ENCODE assay signal across 8 mouse cellular contexts in genomic region chr9:37255149-37255888, GRCm38 (mm10). TPM values are rescaled to one million over a fixed set of nuclear protein-coding genes. Genes with fewer than 3 reads are reported as not detected.
DNase-seq lines count a peak whose midpoint lies in the region; ATAC-seq lines count a peak whose summit lies in the region.

TSS of gene Slc37a2 (minus strand) at chr9:37255738.

- peak within 1 kb of the TSS; percentile 44 for H3K4me3 ChIP-seq in intestine, embryonic 14.5 days (ENCODE audit: low read depth, low read length)

- no peaks in the 10 kb centered on the region for H3K36me3 ChIP-seq in intestine, embryonic 14.5 days (ENCODE audit: control insufficient read depth, insufficient read depth, low read length)

- peaks cover 5% of the 10 kb centered on the region; the same call in 1 of the 2 replicates for H3K27me3 ChIP-seq in intestine, embryonic 14.5 days (replicated peaks; ENCODE audit: control insufficient read depth, insufficient read depth, low read length)

- peak within 1 kb of the TSS; percentile 87 for H3K4me2 ChIP-seq in intestine, embryonic 14.5 days (ENCODE audit: low read length)

- ATAC-seq in activated CD4-positive, CD25-positive, alpha-beta regulatory T cell, adult 4 months = peak; percentile 91
- ATAC-seq in intestine, embryonic 14.5 days (replicated peaks; ENCODE audit: low FRiP score, low TSS enrichment, low read depth) = peak; percentile 72
- ATAC-seq in megakaryocyte progenitor cell, adult 5-6 weeks (replicated peaks; ENCODE audit: poor library complexity) = peak; percentile 72
- ATAC-seq in erythroid progenitor cell, adult 5-6 weeks (replicated peaks; ENCODE audit: low FRiP score, poor library complexity, severe bottlenecking) = no peak

- intact Hi-C loops in gastrocnemius, postnatal 36 days (cut with DNase I) = no loop called here
- intact Hi-C loops in left cerebral cortex, postnatal 14 days (cut with DNase I) = loop anchor here (5.0 kb wide), 1 partner anchor 72 kb away; no protein-coding TSS in a partner anchor

- H3K27ac ChIP-seq in intestine, embryonic 14.5 days (ENCODE audit: low read depth) = no peak within 1 kb of the TSS

- H3K9ac ChIP-seq in intestine, embryonic 14.5 days (ENCODE audit: low read length) = peak within 1 kb of the TSS; percentile 39

- no peaks in the 10 kb centered on the region for H3K9me3 ChIP-seq in intestine, embryonic 14.5 days (ENCODE audit: control insufficient read depth, low read length)

- no peaks in the 10 kb centered on the region; the same call in 1 of the 2 replicates for H3K4me1 ChIP-seq in intestine, embryonic 14.5 days (replicated peaks; ENCODE audit: control insufficient read depth, insufficient read depth, low read length)

- WGBS in intestine, embryonic 14.5 days = 2% methylated on average over 38 of the region's 38 CpGs

- peak; percentile 83 for DNase-seq in embryo, embryonic 10 days (ENCODE audit: low spot score)
- peak; percentile 48 to 51 for DNase-seq in gastrocnemius, postnatal 36 days
- DNase-seq in intestine, embryonic 14.5 days (ENCODE audit: low spot score) = peak; percentile 77
- peak; percentile 82 to 85 for DNase-seq in left cerebral cortex, postnatal 14 days (ENCODE audit: low spot score in 2 of 2)
- peak; percentile 69 for DNase-seq in right cerebral cortex, postnatal 4 days

RNA-seq across cellular contexts. Expression of gene Slc37a2, which starts in this region (rescaled TPM):
- polyA plus RNA-seq in activated CD4-positive, CD25-positive, alpha-beta regulatory T cell, adult 4 months (2017; shearing (Covaris generic)) = 1 to 10 TPM; 1.4 to 1.7 TPM
- under 1 TPM; 0.64 to 0.79 TPM for total RNA-seq in gastrocnemius, postnatal 36 days (2021)
- 1.0 and 1.5 TPM in 2 replicates for polyA plus RNA-seq in intestine, embryonic 14.5 days (2014; fragmentation: Nextera tagmentation; extraction: Ambion mirVana)
- total RNA-seq in left cerebral cortex, postnatal 14 days (2021) = 1 to 10 TPM; 1.7 to 1.8 TPM
- 0.15 and 0.37 TPM in 2 replicates for total RNA-seq in megakaryocyte progenitor cell, adult 5-6 weeks (2015)
- total RNA-seq in megakaryocyte progenitor cell, adult 5-6 weeks (2017) = 0.37 and 0.50 TPM in 2 replicates
- total RNA-seq in erythroid progenitor cell, adult 5-6 weeks (2015; ENCODE audit: low replicate concordance) = 0.84 and 2.2 TPM in 2 replicates
- 1.7 and 4.8 TPM in 2 replicates for total RNA-seq in erythroid progenitor cell, adult 5-6 weeks (2017; ENCODE audit: low replicate concordance)

Comparison
In these comparisons a context has a peak if more than half of its experiments do, and no peak if none do; other contexts are left out.
1. Peak in DNase-seq in gastrocnemius, postnatal 36 days; RNA of the gene not detected or under 1 TPM.
2. Peak in ATAC-seq in megakaryocyte progenitor cell, adult 5-6 weeks; RNA of the gene not detected or under 1 TPM.